Mouse (Mus musculus) embryonic fibroblast, embryonic 13.5 days (primary cell): ENCODE measurements around the gene Gm49378.

ENCODE experiments used
- CTCF ChIP-seq: IDR thresholded peaks from 2 replicates; pipeline ENCODE4 v1.5.1; 2011; ENCODE audit warnings: mild to moderate bottlenecking, control low read depth, low read length, moderate library complexity, borderline replicate concordance; ENCODE audit not compliant: insufficient read depth
- POLR2A ChIP-seq: IDR thresholded peaks from 2 replicates; pipeline ENCODE4 v1.6.1; 2011; ENCODE audit warnings: low read depth, mild to moderate bottlenecking, control low read depth, low read length, moderate library complexity

- TF ChIP-seq CTCF (no peak), POLR2A (no peak)
These were observed 2.7 kb downstream of the Gm49378 start for GRCm38 (mm10) chr14:55634874-55635522.
